Mouse (Mus musculus) forelimb bud, embryonic 11.5 days (tissue): ENCODE results near the gene Elk4.

Experiments used
- DNase-seq: peaks from one replicate; pipeline ENCODE4 v3.0.0-alpha.2; 2012; ENCODE audit warnings: low read depth, low spot score

Elk4 gene

GRCm38 (mm10) chr1:132007282-132007815 is at the start of gene Elk4:
Elk4 (plus strand) TSS chr1:132007607.
- peak; percentile 87 for DNase-seq

GRCm38 (mm10) chr1:131961004-131961403 is 46.4 kb upstream of the Elk4 start:
- no peak for DNase-seq

GRCm38 (mm10) chr1:131962606-131963084 is 44.8 kb upstream of the Elk4 start, which contains the start of gene Slc45a3:
Slc45a3 (plus strand) TSS chr1:131962967.
- no peak for DNase-seq

DNA sequence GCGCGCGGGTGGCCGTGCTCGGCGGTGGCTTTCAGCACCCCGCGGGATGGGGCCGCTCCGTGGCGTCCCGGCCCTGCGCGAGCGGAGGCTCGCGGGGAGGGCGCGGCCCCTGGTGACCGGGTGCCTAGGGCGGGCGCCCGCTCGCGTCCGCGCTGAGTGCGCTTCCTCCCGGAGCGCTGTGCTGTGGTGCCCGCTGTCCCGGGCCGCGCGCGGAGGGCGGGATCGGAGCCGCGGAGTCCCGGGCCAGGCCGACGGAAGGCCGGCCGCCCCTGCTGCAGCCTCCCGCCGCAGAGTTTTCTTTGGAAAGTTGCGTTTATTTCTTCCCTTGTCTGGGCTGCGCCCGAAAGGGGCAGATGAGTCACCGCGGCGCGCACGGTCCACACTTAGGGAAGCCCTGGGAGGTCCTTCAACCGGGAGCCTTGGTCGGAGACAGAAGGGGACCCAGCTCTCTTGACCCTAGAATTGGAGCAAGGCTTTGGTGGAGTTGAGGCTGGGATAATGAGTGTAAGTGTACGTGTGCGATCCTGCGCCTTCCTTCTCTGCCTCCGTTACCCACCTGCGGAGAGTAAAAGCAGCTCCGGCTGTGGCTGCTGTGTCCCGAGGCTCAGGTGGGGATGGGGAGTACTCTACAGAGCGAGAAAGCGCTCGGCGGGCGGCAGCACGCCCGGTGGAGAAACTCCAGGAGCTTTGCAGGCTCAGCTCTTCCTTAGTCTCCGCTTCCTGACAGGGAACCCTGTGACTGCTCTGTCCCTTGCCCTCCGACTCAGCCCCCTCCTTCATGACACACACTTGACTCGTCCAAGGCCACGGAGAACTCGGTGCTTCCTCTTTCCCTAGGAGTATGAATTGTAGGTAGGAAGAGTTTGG is 44.1 kb upstream of the Elk4 start:
- DNase-seq, result no peak

DNA sequence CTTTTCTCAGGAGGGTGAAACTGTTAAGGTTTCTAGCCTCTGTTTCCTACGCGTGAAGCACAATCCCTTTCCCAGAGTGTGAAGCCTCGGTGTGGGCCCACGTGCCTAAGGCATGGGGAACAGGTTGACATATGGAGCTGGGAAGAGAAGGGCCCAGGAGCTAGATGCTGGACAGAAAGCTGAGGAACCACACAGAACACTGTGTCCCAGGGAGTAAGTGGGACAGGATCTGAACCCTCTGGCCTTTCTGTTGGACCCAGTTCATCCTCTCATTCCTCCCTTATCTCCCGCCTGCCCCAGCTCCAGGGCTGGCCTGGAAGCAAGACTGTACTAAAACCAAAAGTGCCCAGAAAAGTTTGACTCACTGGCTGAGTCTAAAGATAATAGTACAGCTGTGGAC is 43.3 kb upstream of the Elk4 start:
- no peak for DNase-seq

- DNase-seq, result no peak
These were observed 42.8 kb upstream of the Elk4 start for GRCm38 (mm10) chr1:131964580-131964979.

DNA sequence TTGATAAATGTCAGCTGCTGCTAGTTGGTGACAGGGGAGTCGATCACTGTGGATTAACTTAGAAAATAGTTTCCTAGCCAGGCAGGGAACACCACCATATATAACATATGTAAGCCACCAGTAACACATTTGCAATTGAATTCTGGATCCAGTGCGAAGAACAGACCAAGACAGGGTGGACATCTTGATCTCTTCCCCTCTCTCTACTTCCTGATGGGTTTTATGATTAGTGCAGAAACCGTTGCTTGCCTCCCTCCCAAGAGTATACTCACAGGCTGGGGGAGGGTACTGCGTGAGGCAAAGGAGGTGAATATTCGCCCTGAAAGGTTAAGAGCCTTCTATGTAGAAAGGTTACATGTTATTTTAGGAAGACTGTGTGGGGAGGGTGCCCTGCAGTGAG is 41.6 kb upstream of the Elk4 start:
- no peak for DNase-seq

GRCm38 (mm10) chr1:131967336-131967735 is 40.1 kb upstream of the Elk4 start:
- DNase-seq, result no peak

GRCm38 (mm10) chr1:131968556-131968955 is 38.9 kb upstream of the Elk4 start:
- no peak for DNase-seq

GRCm38 (mm10) chr1:131968983-131969382 is 38.4 kb upstream of the Elk4 start:
- no peak for DNase-seq

DNA sequence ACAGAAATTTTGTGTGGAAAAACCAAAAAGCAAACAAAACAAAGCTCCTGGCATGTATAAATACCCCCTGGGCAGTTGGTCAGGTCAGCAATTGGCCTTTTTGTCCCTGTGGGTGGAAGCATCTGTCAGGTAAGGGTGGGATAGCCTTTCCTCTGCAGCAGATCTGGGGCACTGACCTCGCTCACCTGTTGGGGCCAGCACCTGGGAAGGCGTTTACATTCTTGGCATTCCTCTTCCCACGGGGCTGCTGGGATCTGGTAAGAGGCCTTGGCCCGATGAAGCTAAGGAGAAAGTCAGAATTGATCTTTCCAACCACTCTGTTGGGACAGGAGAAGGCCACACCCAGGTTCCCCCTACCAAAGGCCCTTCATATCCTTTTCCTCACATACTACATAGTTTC is 37.6 kb upstream of the Elk4 start:
- no peak for DNase-seq

DNA sequence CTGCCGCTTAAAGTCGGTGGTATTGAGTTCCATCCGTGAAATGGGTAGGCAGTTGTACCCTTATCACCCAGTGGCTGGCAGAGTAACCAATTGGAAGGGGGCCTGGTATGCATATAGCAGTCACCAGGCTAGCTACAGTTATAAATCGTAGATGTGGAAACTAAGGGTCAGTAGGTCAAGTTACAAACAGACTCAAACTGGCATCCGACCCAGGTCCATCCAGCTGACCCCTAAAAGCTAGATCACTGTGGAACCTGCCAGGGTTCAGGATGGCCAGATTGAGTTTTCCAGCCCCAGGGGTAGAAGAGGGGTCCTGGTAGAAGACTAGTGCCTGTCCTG is 37.1 kb upstream of the Elk4 start:
- DNase-seq, result no peak

DNA sequence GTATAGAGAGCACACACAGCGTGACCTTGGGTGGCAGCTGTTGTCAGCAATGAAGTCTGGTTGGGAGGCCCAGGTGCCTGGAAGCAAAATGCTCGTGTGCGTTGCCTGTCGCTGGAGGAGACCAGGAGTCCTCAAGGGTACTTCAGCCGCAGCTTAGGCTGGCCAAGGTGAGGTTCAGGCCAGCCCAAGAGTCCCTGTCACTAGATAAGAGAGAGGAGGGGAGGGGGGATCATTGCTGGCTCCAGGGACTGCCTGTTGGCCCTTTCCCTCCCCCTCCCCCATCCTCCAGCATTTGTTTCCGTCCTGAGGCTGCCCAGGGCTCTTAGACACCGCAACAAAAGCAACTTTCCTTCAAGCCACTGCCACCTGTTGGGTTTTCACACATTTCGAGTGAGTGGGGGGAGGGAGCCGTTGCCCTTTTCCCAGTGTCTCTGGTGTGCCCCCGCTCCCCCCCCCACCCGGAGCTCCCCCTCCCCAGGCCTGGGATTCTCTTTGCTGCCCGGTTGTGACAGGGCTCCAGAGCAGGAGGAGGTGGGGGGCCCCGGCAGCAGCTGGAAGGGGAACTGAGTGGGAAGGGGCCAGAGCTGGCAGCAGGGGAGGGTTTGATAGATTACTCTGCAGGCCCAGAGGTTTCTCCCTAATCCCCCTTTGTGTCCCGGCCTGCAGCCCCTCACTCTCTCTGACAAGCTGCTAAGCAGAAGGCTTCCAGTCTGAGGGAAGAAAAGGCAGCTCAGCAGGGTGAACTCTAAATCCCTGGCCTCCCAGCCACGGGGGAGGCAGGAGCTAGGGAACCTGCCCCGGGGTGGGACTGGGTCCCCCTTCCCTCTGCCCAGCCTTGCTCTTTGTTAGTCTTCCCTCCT is 36.5 kb upstream of the Elk4 start:
- peak; percentile 60 for DNase-seq

DNA sequence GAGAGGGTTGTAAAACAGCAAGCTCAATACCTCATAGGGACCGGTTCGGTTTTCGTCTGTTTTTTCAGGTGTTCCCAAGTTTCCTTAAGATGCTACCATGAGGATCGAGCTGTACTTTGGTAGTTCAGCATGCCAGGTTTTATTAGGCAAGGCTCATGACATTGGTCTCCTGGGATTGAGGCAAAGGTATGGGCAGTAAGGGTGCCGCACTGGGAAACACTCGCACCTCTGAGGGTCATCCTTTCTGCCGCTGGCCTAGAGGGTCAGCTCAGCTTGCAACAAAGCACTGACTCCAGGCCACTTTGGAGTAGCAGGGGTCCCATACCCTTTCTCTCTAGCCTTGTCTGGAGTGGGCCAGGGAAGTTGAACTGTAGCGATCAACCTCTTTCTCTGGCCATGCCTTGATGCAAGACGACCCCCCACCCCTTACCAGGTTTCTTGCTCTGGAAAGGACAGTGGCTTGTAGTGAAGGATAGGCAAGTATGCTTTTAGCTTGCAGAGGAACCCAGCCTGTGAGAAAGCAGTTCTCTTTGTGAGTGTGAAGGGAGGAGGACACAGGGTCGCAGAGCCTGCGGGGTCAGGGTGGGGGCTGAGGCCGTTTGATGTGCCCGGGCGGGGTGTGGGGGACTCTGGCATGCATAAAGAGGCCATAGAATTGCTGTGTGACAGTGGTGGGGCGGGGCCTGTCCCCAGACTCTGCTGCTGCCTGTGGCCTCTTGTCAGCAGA is 35.5 kb upstream of the Elk4 start:
- DNase-seq, result no peak

DNA sequence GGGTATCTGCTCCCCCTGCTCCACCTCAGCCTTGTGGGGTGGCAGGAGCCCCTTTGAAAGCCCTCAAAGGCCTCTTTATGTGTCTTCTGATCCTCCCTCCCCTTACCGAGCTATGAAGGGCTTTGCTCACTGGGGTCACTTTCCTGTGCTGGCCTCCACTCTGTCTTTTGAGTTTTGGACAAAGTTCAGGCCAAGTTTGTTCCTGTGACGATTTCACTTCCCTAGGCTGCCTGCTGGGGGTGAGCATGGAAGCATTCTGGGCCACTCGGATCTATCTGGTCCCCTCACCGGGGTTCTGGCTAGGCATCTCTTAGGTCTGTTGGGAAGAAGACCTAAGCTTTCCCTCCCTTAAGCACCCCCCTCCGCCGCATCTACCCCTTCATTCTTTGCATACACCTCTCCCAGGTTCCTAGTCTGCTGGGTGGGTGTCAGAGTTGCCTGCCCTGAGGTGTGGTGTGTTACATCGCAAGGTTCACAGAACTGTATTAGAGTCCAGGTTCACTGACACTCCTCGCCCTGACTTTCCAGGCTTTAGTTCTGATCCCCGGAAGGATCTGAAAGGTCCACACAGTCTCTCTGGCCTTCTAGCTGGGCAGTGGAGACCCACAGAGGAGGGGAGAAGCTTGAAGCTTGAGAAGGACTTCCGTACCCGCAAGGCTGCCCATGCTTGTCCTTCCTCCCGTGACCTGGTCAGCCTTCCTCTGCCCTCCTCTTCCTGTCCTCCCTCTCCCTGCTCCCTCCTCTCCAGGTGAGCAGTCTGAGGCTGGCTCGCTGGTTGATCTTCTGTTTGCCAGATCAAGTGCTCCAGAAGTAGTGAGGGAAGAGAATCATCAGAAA is 34.7 kb upstream of the Elk4 start:
- DNase-seq, result no peak

- DNase-seq, result no peak
These were observed 33.4 kb upstream of the Elk4 start for GRCm38 (mm10) chr1:131973991-131974390.

GRCm38 (mm10) chr1:131976886-131977285 is 30.5 kb upstream of the Elk4 start:
- DNase-seq, result no peak

- DNase-seq, result no peak
These were observed 26.9 kb upstream of the Elk4 start for GRCm38 (mm10) chr1:131980471-131980870.

GRCm38 (mm10) chr1:131981378-131982013 is 25.9 kb upstream of the Elk4 start:
- DNase-seq, result peak; percentile 83

- peak; percentile 68 for DNase-seq
These were observed 24.5 kb upstream of the Elk4 start for GRCm38 (mm10) chr1:131982907-131983306.
